Mouse (Mus musculus) spleen, postnatal 14 days (tissue): Measurements from ENCODE around the gene Gsta2.
"Not testable (repeated sequence)": the region's sequence is repeated elsewhere in the genome, so short reads cannot be mapped to it uniquely, and the experiment has no call there.

Source experiments
- DNase-seq, 2 experiments: peaks; one replicate each; pipeline ENCODE4 v3.0.0; 2021 to 2022; ENCODE audit warnings: low spot score in 2 of 2

The Gsta2 gene

GRCm38 (mm10) chr9:78355611-78356010 is at the start of gene Gsta2:
TSS of gene Gsta2 (minus strand) at chr9:78355788.
- no peak for DNase-seq

- no peak for DNase-seq
These were observed 46.0 kb upstream of the Gsta2 start for GRCm38 (mm10) chr9:78401596-78401995.

DNA sequence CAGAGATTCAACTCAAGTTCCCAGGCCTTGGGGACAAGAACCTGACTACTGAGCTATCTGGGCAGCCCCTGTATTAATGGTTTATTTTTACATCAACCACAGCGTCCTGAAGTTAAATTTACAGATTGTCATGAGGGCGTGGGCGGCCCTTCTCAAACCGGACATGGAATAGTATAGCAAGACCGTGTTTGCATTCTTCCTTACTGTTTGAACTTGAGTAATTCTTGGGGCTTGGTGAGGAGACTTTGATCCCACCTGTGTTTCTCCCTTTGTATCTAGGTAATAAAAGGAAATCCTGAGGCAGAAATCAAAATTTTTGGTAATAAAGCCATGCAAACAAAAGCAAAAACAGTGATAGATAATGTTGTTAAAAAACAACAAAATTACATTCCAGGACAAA is 45.0 kb upstream of the Gsta2 start:
- no peak for DNase-seq

- DNase-seq = no peak
These were observed 40.9 kb upstream of the Gsta2 start for GRCm38 (mm10) chr9:78396517-78396916.

- DNase-seq = peak; percentile 4 to 9
These were observed 40.2 kb upstream of the Gsta2 start, which contains the start of gene Ddx43 for GRCm38 (mm10) chr9:78395630-78396351. TSS of gene Ddx43 (plus strand) at chr9:78395777.

- no peak for DNase-seq
These were observed 39.6 kb upstream of the Gsta2 start for GRCm38 (mm10) chr9:78395244-78395629.

DNA sequence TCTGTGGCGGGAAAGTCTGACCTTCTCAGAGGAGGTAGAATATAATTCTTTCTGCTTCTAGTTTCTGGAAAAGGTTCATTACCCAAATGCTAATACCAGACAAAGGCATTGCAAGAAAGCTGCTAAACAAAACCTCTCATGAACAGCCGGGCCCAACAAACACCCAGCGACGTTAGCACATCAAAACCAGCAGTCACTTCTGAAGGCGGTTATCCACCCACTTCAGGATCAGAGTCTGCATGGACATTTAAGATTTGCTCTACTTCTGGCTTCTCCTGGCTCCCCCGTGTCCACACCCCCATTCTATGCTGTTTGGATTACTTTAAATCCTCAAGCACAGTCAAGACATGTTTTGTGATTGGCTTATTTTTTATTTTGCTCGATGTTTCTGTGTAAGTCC is 39.0 kb upstream of the Gsta2 start:
- no peak for DNase-seq

GRCm38 (mm10) chr9:78393741-78394140 is 38.2 kb upstream of the Gsta2 start:
- DNase-seq = no peak

- DNase-seq = no peak
These were observed 34.4 kb upstream of the Gsta2 start for GRCm38 (mm10) chr9:78389981-78390380.

DNA sequence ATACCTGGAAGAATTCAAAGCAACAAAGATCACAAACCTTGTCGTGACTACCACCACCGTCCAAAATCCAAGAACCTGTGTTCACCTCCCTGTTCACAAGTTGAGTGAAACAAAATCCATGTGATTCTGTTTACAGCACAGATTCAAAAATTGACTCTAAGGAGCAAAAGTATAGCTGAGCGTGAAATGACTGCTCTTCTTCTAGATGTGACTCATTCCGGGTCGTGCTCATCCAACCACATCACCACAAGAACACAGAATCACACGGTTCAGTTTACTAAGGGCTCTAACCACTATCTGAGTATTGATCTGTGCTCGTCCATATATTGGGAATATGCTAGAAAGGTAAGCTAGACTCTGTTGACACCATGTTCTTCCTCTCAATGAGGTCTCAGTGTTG is 31.4 kb upstream of the Gsta2 start:
- no peak for DNase-seq

GRCm38 (mm10) chr9:78385893-78386292 is 30.3 kb upstream of the Gsta2 start:
- no peak for DNase-seq

GRCm38 (mm10) chr9:78378113-78378785 is 22.7 kb upstream of the Gsta2 start, which contains the start of gene Ooep:
TSS of gene Ooep (minus strand) at chr9:78378725.
- DNase-seq = no peak

DNA sequence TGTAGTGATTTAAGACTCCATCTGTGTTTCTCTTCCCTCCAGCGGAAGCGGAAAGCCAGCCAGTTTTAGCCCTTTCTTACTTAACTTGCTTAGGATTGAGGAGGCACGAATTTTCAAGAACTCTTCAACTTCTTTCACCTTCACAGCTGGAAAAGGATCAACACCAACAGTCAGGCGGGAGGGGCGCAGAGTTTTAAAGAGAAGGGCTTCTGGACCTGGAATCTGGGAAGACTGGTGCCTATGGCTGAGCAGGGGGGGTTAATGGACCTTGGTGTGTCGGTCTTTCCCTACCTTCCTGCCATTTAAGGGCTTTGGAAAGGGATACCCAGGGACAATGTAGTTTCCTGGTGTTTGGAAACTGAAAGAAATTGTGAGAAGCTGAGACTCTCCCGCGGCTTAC is 22.0 kb upstream of the Gsta2 start:
- no peak for DNase-seq

GRCm38 (mm10) chr9:78375486-78375885 is 19.9 kb upstream of the Gsta2 start:
- DNase-seq = no peak

DNA sequence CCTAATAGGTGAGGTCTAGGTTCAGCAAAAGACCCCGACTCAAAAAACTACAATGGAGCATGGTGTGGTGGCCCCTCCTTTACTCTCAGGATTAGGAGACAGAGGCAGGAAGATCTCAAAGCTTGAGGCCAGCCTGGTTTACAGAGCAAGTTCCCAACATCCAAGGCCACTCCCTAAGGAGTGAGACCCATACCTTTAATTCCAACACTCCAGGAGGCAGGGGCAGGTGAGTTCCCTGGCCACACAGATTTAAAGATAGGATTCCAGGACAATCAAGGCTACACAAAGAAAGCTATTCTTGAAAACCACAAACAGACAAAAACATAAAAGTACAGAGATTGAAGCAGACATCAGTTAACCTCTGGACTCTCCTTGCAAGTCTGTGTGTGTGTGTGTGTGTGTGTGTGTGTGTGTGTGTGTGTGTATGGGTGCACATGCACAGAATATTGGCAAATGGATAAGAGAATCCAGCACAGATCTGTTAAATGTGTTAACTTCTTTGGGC is 19.3 kb upstream of the Gsta2 start:
- DNase-seq = no peak

- no peak for DNase-seq
These were observed 18.8 kb upstream of the Gsta2 start for GRCm38 (mm10) chr9:78374397-78374796.

- DNase-seq = no peak
These were observed 17.4 kb upstream of the Gsta2 start for GRCm38 (mm10) chr9:78372827-78373504.

GRCm38 (mm10) chr9:78371441-78371840 is 15.9 kb upstream of the Gsta2 start:
- DNase-seq = no peak

GRCm38 (mm10) chr9:78369786-78370185 is 14.2 kb upstream of the Gsta2 start:
- no peak for DNase-seq

- DNase-seq = no peak
These were observed 13.8 kb upstream of the Gsta2 start for GRCm38 (mm10) chr9:78369349-78369748.

- DNase-seq = no peak
These were observed 13.2 kb upstream of the Gsta2 start for GRCm38 (mm10) chr9:78368671-78369293.

GRCm38 (mm10) chr9:78367959-78368358 is 12.4 kb upstream of the Gsta2 start, which contains the start of gene Dppa5a:
TSS of gene Dppa5a (minus strand) at chr9:78368177.
- not testable (repeated sequence) for DNase-seq
